In the genomic region with DNA sequence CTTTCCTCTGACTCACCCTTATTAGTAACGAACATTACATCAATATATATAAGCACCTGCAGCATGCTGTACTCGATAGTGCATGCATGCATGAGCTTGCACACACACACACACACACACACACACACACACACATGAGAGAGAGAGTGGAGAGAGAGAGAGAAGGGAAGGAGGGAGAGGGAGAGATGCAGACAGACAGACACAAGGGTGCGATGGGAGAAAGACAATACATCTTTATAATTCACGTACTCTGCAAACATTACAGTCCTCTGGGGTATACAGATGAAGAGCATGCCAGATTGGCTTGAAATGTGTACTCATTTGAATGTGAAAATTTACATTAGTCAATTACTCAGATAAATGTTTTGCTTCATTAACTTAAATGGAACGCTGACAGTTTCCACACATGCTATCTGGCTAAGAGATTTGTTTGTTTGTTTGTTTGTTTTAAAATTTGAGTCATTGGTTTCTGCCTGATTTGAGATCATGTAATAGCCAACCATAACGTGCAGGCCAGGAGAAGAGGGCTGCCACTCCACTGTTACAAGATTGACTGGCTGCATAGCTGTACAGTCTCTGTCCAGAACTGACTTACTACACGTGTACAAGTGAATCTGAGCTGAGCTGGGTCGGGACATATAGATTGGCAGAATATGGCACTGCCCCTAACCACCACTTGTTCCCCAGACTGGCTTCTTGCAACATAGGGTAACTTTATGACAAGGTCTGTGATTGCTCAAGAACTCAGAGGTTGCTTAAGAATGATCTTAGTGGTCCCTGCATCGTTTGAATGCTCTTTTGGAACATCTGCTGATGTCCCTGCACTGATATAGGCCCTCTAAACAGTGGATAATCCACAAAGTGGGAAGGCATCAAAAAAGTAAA, we compare ENCODE assay signal across 12 mouse cellular contexts. TPM values are rescaled to one million over a fixed set of nuclear protein-coding genes. Genes with fewer than 3 reads are reported as not detected.
DNase-seq lines count a peak whose midpoint lies in the region; ATAC-seq and TF ChIP-seq lines count a peak whose summit lies in the region.
"Had no signal": no experiment of that assay in that cellular context is flagged by ENCODE, and none has a peak within 500 bp of the region (broad histone marks: within the 10 kb centered on the region; RNA-seq: fewer than 3 reads in every experiment).

No protein-coding gene starts in this region.

- H3K4me1 ChIP-seq in midbrain, embryonic 13.5 days (replicated peaks): peaks cover 15% of the 10 kb centered on the region
- peaks cover 6% of the 10 kb centered on the region; the same call in 1 of the 2 replicates for H3K4me1 ChIP-seq in midbrain, embryonic 10.5 days
- peaks cover 21% of the 10 kb centered on the region for H3K4me1 ChIP-seq in limb, embryonic 10.5 days

- DNase-seq in adrenal gland, adult 2 months: peak; percentile 28
- DNase-seq in adrenal gland, postnatal 10 days: no peak
- DNase-seq in midbrain, embryonic 10.5 days (ENCODE audit: low spot score): no peak
- no peak for DNase-seq in limb, embryonic 10.5 days (ENCODE audit: low spot score)
- no peak for DNase-seq in gastrocnemius, adult 2 months
- no peak for DNase-seq in gastrocnemius, postnatal 10 days
- DNase-seq: kidney, adult 9 months; thymus, adult 2 months had no signal

- H3K36me3 ChIP-seq in midbrain, embryonic 13.5 days: no peaks in the 10 kb centered on the region
- H3K36me3 ChIP-seq in midbrain, embryonic 10.5 days: no peaks in the 10 kb centered on the region
- no peaks in the 10 kb centered on the region for H3K36me3 ChIP-seq in limb, embryonic 10.5 days
- H3K36me3 ChIP-seq in myocyte (ENCODE audit: control insufficient read depth, insufficient read depth): no peaks in the 10 kb centered on the region
- H3K36me3 ChIP-seq: embryonic facial prominence, embryonic 13.5 days; G1E had no signal

- no peak overlapping the region for H3K4me3 ChIP-seq in midbrain, embryonic 13.5 days (replicated peaks)
- no peak overlapping the region for H3K4me3 ChIP-seq in midbrain, embryonic 10.5 days
- no peak overlapping the region for H3K4me3 ChIP-seq in limb, embryonic 10.5 days
- no peak overlapping the region for H3K4me3 ChIP-seq in myocyte
- H3K4me3 ChIP-seq in gastrocnemius, adult 2 months: no peak overlapping the region
- H3K4me3 ChIP-seq: embryonic facial prominence, embryonic 13.5 days had no signal

- intact Hi-C loops in gastrocnemius, adult 2 months (cut with DNase I): no loop called here

- WGBS in midbrain, embryonic 13.5 days: 61% methylated on average over 9 of the region's 9 CpGs
- 82% methylated on average over 9 of the region's 9 CpGs for WGBS in midbrain, embryonic 10.5 days
- WGBS in limb, embryonic 10.5 days: 83% methylated on average over 9 of the region's 9 CpGs

- no peaks in the 10 kb centered on the region for H3K79me2 ChIP-seq in myocyte (ENCODE audit: control insufficient read depth, insufficient read depth)

- no peaks in the 10 kb centered on the region for H3K9me3 ChIP-seq in midbrain, embryonic 13.5 days
- H3K9me3 ChIP-seq in midbrain, embryonic 10.5 days (replicated peaks): no peaks in the 10 kb centered on the region
- H3K9me3 ChIP-seq in limb, embryonic 10.5 days (replicated peaks): no peaks in the 10 kb centered on the region
- H3K9me3 ChIP-seq: embryonic facial prominence, embryonic 13.5 days; G1E had no signal

- no peaks in the 10 kb centered on the region for H3K27me3 ChIP-seq in midbrain, embryonic 13.5 days
- H3K27me3 ChIP-seq in midbrain, embryonic 10.5 days (ENCODE audit: low read depth, poor library complexity, severe bottlenecking): no peaks in the 10 kb centered on the region
- H3K27me3 ChIP-seq in limb, embryonic 10.5 days (ENCODE audit: low read depth, poor library complexity, severe bottlenecking): no peaks in the 10 kb centered on the region
- no peaks in the 10 kb centered on the region for H3K27me3 ChIP-seq in myocyte (ENCODE audit: control insufficient read depth, insufficient read depth, insufficient read length)
- H3K27me3 ChIP-seq: embryonic facial prominence, embryonic 13.5 days had no signal

- no peak overlapping the region for H3ac ChIP-seq in myocyte (ENCODE audit: control insufficient read depth, insufficient read length)

- H3K27ac ChIP-seq in midbrain, embryonic 13.5 days: peak overlapping the region; percentile 78
- H3K27ac ChIP-seq in midbrain, embryonic 10.5 days (replicated peaks): no peak overlapping the region
- peak overlapping the region; percentile 36; the same call in 1 of the 2 replicates for H3K27ac ChIP-seq in limb, embryonic 10.5 days
- no peak overlapping the region for H3K27ac ChIP-seq in gastrocnemius, adult 2 months
- H3K27ac ChIP-seq: embryonic facial prominence, embryonic 13.5 days had no signal

- no peak for TF ChIP-seq CTCF in gastrocnemius, adult 2 months (IDR thresholded peaks at IDR 0.05)

- H3K4me2 ChIP-seq in midbrain, embryonic 13.5 days (replicated peaks): no peak overlapping the region
- H3K4me2 ChIP-seq in myocyte (ENCODE audit: low read depth): no peak overlapping the region
- H3K4me2 ChIP-seq: embryonic facial prominence, embryonic 13.5 days had no signal

- no peak for TF ChIP-seq POLR2A in myocyte (IDR thresholded peaks at IDR 0.05; ENCODE audit: insufficient read length, low read depth)

- ATAC-seq in midbrain, embryonic 13.5 days: peak; percentile 50; the same call in 1 of the 2 replicates

- no peak overlapping the region for H3K9ac ChIP-seq in midbrain, embryonic 13.5 days (replicated peaks)
- H3K9ac ChIP-seq: embryonic facial prominence, embryonic 13.5 days had no signal

TF ChIP-seq in myocyte, 11 proteins besides CTCF, POLR2A, EP300 and RAD21:
- TF ChIP-seq TCF12 (IDR thresholded peaks at IDR 0.05; ENCODE audit: insufficient read depth, poor library complexity, severe bottlenecking) (no peak), CEBPB (IDR thresholded peaks at IDR 0.05; ENCODE audit: insufficient read depth, poor library complexity, severe bottlenecking) (0 out of 2 replicates have a peak, but pooled peaks have one; percentile 27)

RNA-seq across cellular contexts. Expression of gene F13a1, which starts 54.6 kb away (rescaled TPM):
- total RNA-seq in adrenal gland, adult 2 months (2021): 10 to 100 TPM; 11.4 to 24.7 TPM
- 0.71 and 0.79 TPM in 2 replicates for polyA plus RNA-seq in adrenal gland, adult 2 months (2012; rRNA removed)
- total RNA-seq in adrenal gland, postnatal 10 days (2021): 10 to 100 TPM; 10.7 to 14.5 TPM
- 11.4 and 12.6 TPM in 2 replicates for polyA plus RNA-seq in midbrain, embryonic 13.5 days (2015; fragmentation: Nextera tagmentation; extraction: Ambion mirVana)
- polyA plus RNA-seq in midbrain, embryonic 10.5 days (2016; fragmentation: Nextera tagmentation; extraction: Ambion mirVana): 5.9 and 14.0 TPM in 2 replicates
- 2.8 and 3.3 TPM in 2 replicates for polyA plus RNA-seq in limb, embryonic 10.5 days (2016; fragmentation: Nextera tagmentation; extraction: Ambion mirVana)
- 0.22 TPM for polyA plus RNA-seq in myocyte (2012; fragmentation: generic; extraction: Trizol)
- 10 to 100 TPM in 1 of 2 experiments, 1 to 10 TPM in 1; 6.9 to 11.2 TPM for total RNA-seq in gastrocnemius, adult 2 months (2021)
- 10 to 100 TPM; 17.6 to 21.3 TPM for total RNA-seq in gastrocnemius, postnatal 10 days (2021)
- polyA plus RNA-seq: G1E had no signal

Comparison
In these comparisons a context has a peak if more than half of its experiments do, and no peak if none do; other contexts are left out.
1. H3K27ac ChIP-seq: peak in midbrain, embryonic 13.5 days (single experiment) and limb, embryonic 10.5 days (single experiment); none in midbrain, embryonic 10.5 days (single experiment) and gastrocnemius, adult 2 months (single experiment).